Mouse (Mus musculus): ENCODE measurements around the gene Sik2.

GRCm38 (mm10) chr9:51041491-51041980 is 32.7 kb upstream of the Sik2 start:
- TF ChIP-seq CTCF (IDR thresholded peaks at IDR 0.05; ENCODE audit: low read depth, low read length) = no peak
- no peak for TF ChIP-seq POLR2A (IDR thresholded peaks at IDR 0.05; ENCODE audit: insufficient read depth, low read length)

Measured in ES-Bruce4 (cell line).